1 mouse cellular context compared by ENCODE assay signal in genomic region chr12:86969220-86969601, GRCm38 (mm10).
TF ChIP-seq lines count a peak whose summit lies in the region.

No protein-coding gene starts in this region.

TF ChIP-seq in MEL, 35 proteins besides CTCF, POLR2A, EP300 and RAD21:
- TF ChIP-seq MAFK (IDR thresholded peaks at IDR 0.05; ENCODE audit: borderline replicate concordance, low read depth, low read length) = no peak
- no peak for TF ChIP-seq NRF1 (IDR thresholded peaks at IDR 0.05; ENCODE audit: insufficient read depth, low read depth, low read length, poor library complexity, severe bottlenecking)
- no peak for TF ChIP-seq TAL1 (IDR thresholded peaks at IDR 0.05; ENCODE audit: low read length)
- no peak for TF ChIP-seq GABPA (IDR thresholded peaks at IDR 0.05; ENCODE audit: low read depth, low read length)
- TF ChIP-seq UBTF (IDR thresholded peaks at IDR 0.05; ENCODE audit: borderline replicate concordance, insufficient read depth, low read depth, low read length) = no peak
- TF ChIP-seq ETS1 (IDR thresholded peaks at IDR 0.05; ENCODE audit: low read depth, low read length) = no peak
- no peak for TF ChIP-seq ZKSCAN1 (IDR thresholded peaks at IDR 0.05; ENCODE audit: low read depth, low read length)
- TF ChIP-seq MEF2A (IDR thresholded peaks at IDR 0.05; ENCODE audit: extremely low read depth, insufficient replicate concordance, low read depth, low read length, poor library complexity, severe bottlenecking) = no peak
- TF ChIP-seq NELFE (IDR thresholded peaks at IDR 0.05; ENCODE audit: low read depth, low read length) = no peak
- no peak for TF ChIP-seq MYB (IDR thresholded peaks at IDR 0.05; ENCODE audit: low read depth, low read length)
- no peak for TF ChIP-seq ZC3H11A (IDR thresholded peaks at IDR 0.05; ENCODE audit: low read depth, low read length)
- no peak for TF ChIP-seq SMC3 (IDR thresholded peaks at IDR 0.05; ENCODE audit: low read depth, low read length)
- TF ChIP-seq KAT2A (conservative IDR thresholded peaks at IDR 0.05; ENCODE audit: low read depth, low read length) = no peak
- TF ChIP-seq ZMIZ1 (IDR thresholded peaks at IDR 0.05; ENCODE audit: low read depth, low read length) = no peak
